Mouse (Mus musculus) G1E (cell line): Measurements from ENCODE around the gene Lypd6.

Experiments used
- CTCF ChIP-seq: IDR thresholded peaks from 2 replicates; pipeline ENCODE4 v1.5.1; 2012; ENCODE audit warnings: low read depth, low read length, inconsistent platforms, mixed read lengths
- GATA1 ChIP-seq: IDR thresholded peaks from 2 replicates; pipeline ENCODE4 v1.6.1; 2012; ENCODE audit warnings: borderline replicate concordance, low read length, inconsistent platforms, mixed read lengths

GRCm38 (mm10) chr2:50151401-50151800, 85.2 kb downstream of the Lypd6 start:
- TF ChIP-seq CTCF (no peak), GATA1 (no peak)
